Mouse (Mus musculus): Measurements from ENCODE around the gene Rpap1.

- TF ChIP-seq GATA1 (IDR thresholded peaks at IDR 0.05; ENCODE audit: low read length) (no peak), TAL1 (IDR thresholded peaks at IDR 0.05; ENCODE audit: low read length) (no peak)
Observed at GRCm38 (mm10) chr2:119740567-119740966, 46.8 kb downstream of the Rpap1 start.
